Mouse (Mus musculus): ENCODE results near the gene Dmtf1. TPM values are rescaled to one million over a fixed set of nuclear protein-coding genes. Genes with fewer than 3 reads are reported as not detected.
A peak's percentile ranks its signal among the peaks of the same experiment; 100 is the strongest.

The Dmtf1 gene
- total RNA-seq, 2 experiments from 2014 or later = 12.4 to 15.7 TPM

GRCm38 (mm10) chr5:9107296-9108089 lies 54.1 kb downstream of the Dmtf1 start:
- no peak for DNase-seq

- no peak for DNase-seq
Observed at GRCm38 (mm10) chr5:9106806-9107205, 54.8 kb downstream of the Dmtf1 start.

- DNase-seq = no peak
Observed at GRCm38 (mm10) chr5:9103958-9104357, 57.6 kb downstream of the Dmtf1 start.

- no peak for DNase-seq
Observed at GRCm38 (mm10) chr5:9102696-9103095, 58.9 kb downstream of the Dmtf1 start.

GRCm38 (mm10) chr5:9100849-9101801 lies 60.5 kb downstream of the Dmtf1 start:
- DNase-seq = peak; percentile 58

GRCm38 (mm10) chr5:9100207-9100848 lies 61.2 kb downstream of the Dmtf1 start, which contains the start of gene Tmem243:
Gene Tmem243, plus strand, starts transcription at chr5:9100668.
- peak; percentile 86 for DNase-seq

- no peak for DNase-seq
Observed at GRCm38 (mm10) chr5:9093490-9093889, 68.1 kb downstream of the Dmtf1 start.

GRCm38 (mm10) chr5:9092716-9093115 lies 68.9 kb downstream of the Dmtf1 start:
- DNase-seq = no peak

GRCm38 (mm10) chr5:9090493-9091106 lies 71.0 kb downstream of the Dmtf1 start:
- DNase-seq = no peak

- DNase-seq = no peak
Observed at GRCm38 (mm10) chr5:9086924-9087719, 74.5 kb downstream of the Dmtf1 start.

GRCm38 (mm10) chr5:9079773-9080501 lies 81.6 kb downstream of the Dmtf1 start:
- no peak for DNase-seq

GRCm38 (mm10) chr5:9073177-9073854 lies 88.3 kb downstream of the Dmtf1 start:
- no peak for DNase-seq

- DNase-seq = no peak
Observed at GRCm38 (mm10) chr5:9071360-9071759, 90.2 kb downstream of the Dmtf1 start.

- no peak for DNase-seq
Observed at GRCm38 (mm10) chr5:9069599-9070209, 91.9 kb downstream of the Dmtf1 start.

GRCm38 (mm10) chr5:9068886-9069285 lies 92.7 kb downstream of the Dmtf1 start:
- peak; percentile 15 for DNase-seq
